In genomic region chr7:45062239-45062835, GRCm38 (mm10) we compare ENCODE assay signal across 7 mouse cellular contexts. TPM values are rescaled to one million over a fixed set of nuclear protein-coding genes. Genes with fewer than 3 reads are reported as not detected.
A peak's percentile ranks its signal among the peaks of the same experiment; 100 is the strongest.
DNase-seq lines count a peak whose midpoint lies in the region; ATAC-seq and TF ChIP-seq lines count a peak whose summit lies in the region.

Gene Nosip (plus strand): TSS chr7:45062429.
Gene Prrg2 (minus strand): TSS chr7:45062677.

- peak; percentile 53 for TF ChIP-seq CTCF in intestine, postnatal 0 days (IDR thresholded peaks at IDR 0.05; ENCODE audit: low read depth)
- no peak for TF ChIP-seq CTCF in small intestine, adult 2 months (IDR thresholded peaks at IDR 0.05; ENCODE audit: extremely low read depth, insufficient read length, insufficient replicate concordance, low read depth, low read length)

- peak within 1 kb of the TSS; percentile 73 for H3K4me3 ChIP-seq in embryonic facial prominence, embryonic 10.5 days
- H3K4me3 ChIP-seq in intestine, postnatal 0 days (ENCODE audit: low read depth, low read length): peak within 1 kb of the TSS; percentile 84
- H3K4me3 ChIP-seq in midbrain, embryonic 12.5 days: peak within 1 kb of the TSS; percentile 65
- peak within 1 kb of the TSS; percentile 95 for H3K4me3 ChIP-seq in small intestine, adult 2 months (ENCODE audit: low read depth, low read length)

- intact Hi-C loops in left cerebral cortex, postnatal 4 days (cut with DNase I): no loop called here

- ATAC-seq in intestine, postnatal 0 days: peak; percentile 86
- peak; percentile 86 for ATAC-seq in midbrain, embryonic 12.5 days (ENCODE audit: low FRiP score, low read depth)

- H3K27ac ChIP-seq in embryonic facial prominence, embryonic 10.5 days (replicated peaks): peak within 1 kb of the TSS; percentile 89
- peak within 1 kb of the TSS; percentile 94 for H3K27ac ChIP-seq in intestine, postnatal 0 days (ENCODE audit: low read depth, low read length)
- H3K27ac ChIP-seq in midbrain, embryonic 12.5 days (replicated peaks): peak within 1 kb of the TSS; percentile 83
- H3K27ac ChIP-seq in small intestine, adult 2 months (ENCODE audit: insufficient read depth, low read depth, low read length): peak within 1 kb of the TSS; percentile 97

- peaks cover 42% of the 10 kb centered on the region for H3K4me1 ChIP-seq in embryonic facial prominence, embryonic 10.5 days
- H3K4me1 ChIP-seq in intestine, postnatal 0 days (replicated peaks; ENCODE audit: control insufficient read depth, insufficient read depth, low read length): no peaks in the 10 kb centered on the region
- H3K4me1 ChIP-seq in midbrain, embryonic 12.5 days: peaks cover 28% of the 10 kb centered on the region
- no peaks in the 10 kb centered on the region for H3K4me1 ChIP-seq in small intestine, adult 2 months (ENCODE audit: control insufficient read depth, insufficient read depth, insufficient read length, low read length)

- peak; percentile 48; the same call in 1 of the 2 replicates for TF ChIP-seq POLR2A in small intestine, adult 2 months (IDR thresholded peaks at IDR 0.05; ENCODE audit: low read depth, low read length)

- no peaks in the 10 kb centered on the region for H3K36me3 ChIP-seq in embryonic facial prominence, embryonic 10.5 days (replicated peaks)
- H3K36me3 ChIP-seq in intestine, postnatal 0 days (ENCODE audit: control insufficient read depth, insufficient read depth): peaks cover 7% of the 10 kb centered on the region; the same call in 1 of the 2 replicates
- no peaks in the 10 kb centered on the region for H3K36me3 ChIP-seq in midbrain, embryonic 12.5 days
- peaks cover 3% of the 10 kb centered on the region; the same call in 1 of the 2 replicates for H3K36me3 ChIP-seq in small intestine, adult 2 months (ENCODE audit: control insufficient read depth, insufficient read depth, low read length)

- H3K4me2 ChIP-seq in intestine, postnatal 0 days (replicated peaks; ENCODE audit: low read depth): peak within 1 kb of the TSS; percentile 72
- H3K4me2 ChIP-seq in midbrain, embryonic 12.5 days (replicated peaks): peak within 1 kb of the TSS; percentile 66

- under 1% methylated on average over 31 of the region's 31 CpGs for WGBS in embryonic facial prominence, embryonic 10.5 days
- WGBS in intestine, postnatal 0 days: under 1% methylated on average over 31 of the region's 31 CpGs
- WGBS in midbrain, embryonic 12.5 days: under 1% methylated on average over 31 of the region's 31 CpGs
- under 1% methylated on average over 31 of the region's 31 CpGs for WGBS in small intestine, adult 2 months

- no peaks in the 10 kb centered on the region for H3K27me3 ChIP-seq in embryonic facial prominence, embryonic 10.5 days (replicated peaks; ENCODE audit: low read depth, poor library complexity, severe bottlenecking)
- no peaks in the 10 kb centered on the region for H3K27me3 ChIP-seq in intestine, postnatal 0 days (replicated peaks; ENCODE audit: control insufficient read depth, insufficient read depth, low read length)
- no peaks in the 10 kb centered on the region for H3K27me3 ChIP-seq in midbrain, embryonic 12.5 days
- H3K27me3 ChIP-seq in small intestine, adult 2 months (ENCODE audit: control insufficient read depth, insufficient read depth, low read length): no peaks in the 10 kb centered on the region

- H3K9me3 ChIP-seq in embryonic facial prominence, embryonic 10.5 days: no peaks in the 10 kb centered on the region
- no peaks in the 10 kb centered on the region for H3K9me3 ChIP-seq in intestine, postnatal 0 days (ENCODE audit: control insufficient read depth)
- no peaks in the 10 kb centered on the region for H3K9me3 ChIP-seq in midbrain, embryonic 12.5 days

- peak; percentile 95 for DNase-seq in adrenal gland, postnatal 10 days
- peak; percentile 94 for DNase-seq in embryonic facial prominence, embryonic 10.5 days (ENCODE audit: low spot score)
- peak; percentile 92 for DNase-seq in gonadal fat pad, adult 2 months (ENCODE audit: low read depth)
- DNase-seq in left cerebral cortex, postnatal 4 days: peak; percentile 94

- peak within 1 kb of the TSS; percentile 62 for H3K9ac ChIP-seq in intestine, postnatal 0 days (ENCODE audit: low read depth, low read length)
- peak within 1 kb of the TSS; percentile 50 for H3K9ac ChIP-seq in midbrain, embryonic 12.5 days (replicated peaks)

RNA-seq across cellular contexts. Expression of gene Nosip, which starts in this region (rescaled TPM):
- total RNA-seq in adrenal gland, postnatal 10 days (2021): 10 to 100 TPM; 39.7 to 45.9 TPM
- 70.8 and 74.7 TPM in 2 replicates for polyA plus RNA-seq in embryonic facial prominence, embryonic 10.5 days (2016; fragmentation: Nextera tagmentation; extraction: Ambion mirVana)
- 71.4 and 78.1 TPM in 2 replicates for polyA plus RNA-seq in gonadal fat pad, adult 2 months (2012; rRNA removed)
- polyA plus RNA-seq in intestine, postnatal 0 days (2015; fragmentation: Nextera tagmentation; extraction: Ambion mirVana): 38.9 and 40.5 TPM in 2 replicates
- 10 to 100 TPM; 44.8 to 47.6 TPM for total RNA-seq in left cerebral cortex, postnatal 4 days (2021)
- 53.6 and 54.6 TPM in 2 replicates for polyA plus RNA-seq in midbrain, embryonic 12.5 days (2016; fragmentation: Nextera tagmentation; extraction: Ambion mirVana)
- 39.3 and 92.7 TPM in 2 replicates for polyA plus RNA-seq in small intestine, adult 2 months (2012; rRNA removed)

RNA-seq across cellular contexts. Expression of gene Prrg2, which starts in this region (rescaled TPM):
- total RNA-seq in adrenal gland, postnatal 10 days (2021): 10 to 100 TPM; 18.5 to 20.0 TPM
- 23.3 and 24.4 TPM in 2 replicates for polyA plus RNA-seq in embryonic facial prominence, embryonic 10.5 days (2016; fragmentation: Nextera tagmentation; extraction: Ambion mirVana)
- 55.7 and 72.5 TPM in 2 replicates for polyA plus RNA-seq in gonadal fat pad, adult 2 months (2012; rRNA removed)
- 56.8 and 59.0 TPM in 2 replicates for polyA plus RNA-seq in intestine, postnatal 0 days (2015; fragmentation: Nextera tagmentation; extraction: Ambion mirVana)
- 1 to 10 TPM; 6.2 to 7.2 TPM for total RNA-seq in left cerebral cortex, postnatal 4 days (2021)
- 15.9 and 17.8 TPM in 2 replicates for polyA plus RNA-seq in midbrain, embryonic 12.5 days (2016; fragmentation: Nextera tagmentation; extraction: Ambion mirVana)
- 81.7 and 172 TPM in 2 replicates for polyA plus RNA-seq in small intestine, adult 2 months (2012; rRNA removed)

Comparison
In these comparisons a context has a peak if more than half of its experiments do, and no peak if none do; other contexts are left out.
1. Peak in every context shown above with its lines: DNase-seq, ATAC-seq, H3K4me3 ChIP-seq and H3K27ac ChIP-seq.